Mouse (Mus musculus) kidney, adult 8-10 months (tissue): ENCODE data around the gene Pik3c2g.
"Not testable (repeated sequence)": the region's sequence is repeated elsewhere in the genome, so short reads cannot be mapped to it uniquely, and the experiment has no call there.

ENCODE experiments used
- DNase-seq, 2 experiments: peaks; one replicate each; pipeline ENCODE4 v3.0.0; 2022

Pik3c2g gene

DNA sequence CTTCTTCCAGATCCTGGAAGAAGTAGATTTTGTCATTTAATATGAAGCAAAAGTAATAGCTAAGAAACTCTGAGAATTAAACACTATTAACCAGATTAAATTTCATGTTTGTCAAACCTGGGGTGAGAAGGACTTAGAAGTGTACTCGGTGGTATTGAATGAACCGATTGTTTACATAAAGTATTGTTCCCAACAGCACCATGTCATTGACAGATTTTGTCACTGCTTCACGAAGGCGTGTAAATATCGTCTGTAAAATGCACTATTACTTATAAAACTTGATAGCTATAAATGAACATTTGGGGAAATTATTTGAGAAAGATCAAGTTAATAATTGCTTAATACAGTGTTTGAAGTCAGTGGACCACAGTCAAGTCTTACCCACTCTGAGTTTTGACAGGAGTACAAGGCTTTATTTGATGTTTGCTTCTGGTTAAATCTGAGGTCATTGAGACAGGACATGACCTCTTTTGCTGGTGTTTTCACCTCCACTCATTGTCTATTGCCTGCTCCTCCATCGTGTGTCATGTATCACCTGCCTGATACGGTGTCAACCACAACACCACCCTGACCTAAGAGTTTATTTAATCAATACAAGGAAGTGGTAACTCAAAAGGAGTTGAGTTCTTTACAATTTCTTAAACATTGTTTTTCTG is 260.0 kb downstream of the Pik3c2g start:
- no peak for DNase-seq

DNA sequence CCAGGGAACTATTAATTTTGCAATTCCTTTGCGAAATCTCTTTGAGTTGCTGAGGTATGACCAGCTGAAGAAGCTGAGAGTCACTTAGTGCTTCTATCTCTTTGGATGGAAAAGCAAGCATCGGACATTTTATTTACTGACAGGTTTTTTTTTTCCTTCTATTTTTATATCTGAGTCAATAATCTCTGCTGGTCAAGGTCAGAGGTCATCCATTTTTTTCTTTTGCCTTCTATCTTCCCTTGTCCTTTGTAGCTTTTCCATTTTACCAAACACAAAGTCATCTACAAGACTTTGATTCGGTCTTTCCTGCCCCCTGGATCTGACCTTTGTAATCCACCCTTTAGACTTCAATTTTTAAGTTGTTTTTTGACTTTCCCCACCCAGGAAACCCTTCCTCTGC is 262.9 kb downstream of the Pik3c2g start:
- DNase-seq = no peak

DNA sequence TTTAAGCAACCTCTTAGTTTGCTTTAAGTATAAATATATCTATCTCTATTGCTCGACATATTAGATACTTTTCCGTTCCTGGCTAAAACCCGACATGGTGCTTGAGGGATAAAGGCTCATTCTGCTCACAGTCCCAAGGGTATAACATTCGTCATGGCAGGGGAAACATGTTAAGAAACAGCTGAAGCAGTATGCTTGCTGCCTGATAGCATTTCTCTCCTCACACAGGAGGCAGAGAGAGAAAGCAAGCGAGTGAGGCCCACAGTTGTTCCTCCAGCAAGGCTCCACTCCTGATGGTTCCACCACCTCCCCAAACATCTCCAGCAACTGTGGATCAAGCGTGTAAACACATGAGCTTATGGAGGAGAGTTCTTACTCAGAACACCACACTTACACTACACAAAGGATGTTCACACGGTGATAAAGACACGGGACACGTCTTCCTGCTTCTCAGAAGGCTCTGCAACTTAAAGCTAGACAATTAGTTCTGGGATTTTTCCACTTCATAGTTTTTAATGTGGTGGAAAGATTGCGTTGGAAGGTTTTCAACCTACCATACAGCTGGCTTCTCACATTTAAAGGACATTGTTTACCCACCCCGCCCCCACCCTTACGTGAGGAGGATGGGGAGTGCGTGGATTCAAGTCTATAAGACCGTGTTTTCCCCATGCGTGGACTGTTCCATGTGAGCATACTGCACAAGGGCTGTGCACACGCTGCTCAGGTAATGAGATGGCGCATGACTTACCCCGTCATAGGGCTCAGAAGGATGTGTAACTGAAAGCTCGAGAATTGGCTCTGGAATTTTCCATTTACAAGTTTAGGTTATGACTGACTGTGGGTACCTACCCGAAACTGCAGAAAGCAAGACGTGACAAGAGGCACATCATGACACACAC is 264.9 kb downstream of the Pik3c2g start:
- no peak for DNase-seq

DNA sequence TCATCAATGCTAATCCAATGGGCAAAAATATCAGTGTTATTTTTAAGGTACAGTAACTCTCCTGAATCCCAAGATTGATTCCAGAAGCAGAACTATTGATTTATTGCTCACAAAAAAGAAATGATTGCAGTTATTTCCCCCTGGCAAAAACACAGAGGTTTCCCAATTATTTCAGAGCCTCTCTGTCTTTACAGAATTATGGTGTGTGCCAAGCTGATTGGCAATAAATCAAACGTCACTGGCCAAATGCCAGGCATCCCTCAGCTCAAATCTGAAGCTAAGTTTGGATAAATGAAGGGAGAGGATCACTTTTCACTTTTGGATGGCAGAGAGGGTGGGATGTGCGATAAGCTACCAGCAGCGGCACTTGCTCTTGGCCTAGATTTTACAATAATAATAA is 265.8 kb downstream of the Pik3c2g start:
- DNase-seq = no peak

DNA sequence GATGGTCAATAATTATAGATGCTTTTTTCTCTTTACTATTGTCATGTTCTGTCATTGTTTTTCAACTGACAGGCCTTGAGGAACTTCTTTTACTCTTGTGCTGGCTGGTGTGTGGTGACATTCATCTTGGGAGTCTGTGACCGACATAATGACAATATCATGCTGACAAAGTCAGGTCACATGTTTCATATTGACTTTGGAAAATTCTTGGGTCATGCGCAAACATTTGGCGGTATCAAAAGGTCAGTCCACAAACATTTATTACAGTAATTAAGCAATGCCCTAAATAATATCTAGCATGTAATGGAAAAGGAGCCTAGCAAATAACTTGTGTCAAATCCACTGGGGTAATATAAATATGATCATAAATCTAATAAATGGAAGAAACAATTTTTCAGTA is 273.1 kb downstream of the Pik3c2g start:
- DNase-seq = peak in 1 of 2 experiments; percentile 5

DNA sequence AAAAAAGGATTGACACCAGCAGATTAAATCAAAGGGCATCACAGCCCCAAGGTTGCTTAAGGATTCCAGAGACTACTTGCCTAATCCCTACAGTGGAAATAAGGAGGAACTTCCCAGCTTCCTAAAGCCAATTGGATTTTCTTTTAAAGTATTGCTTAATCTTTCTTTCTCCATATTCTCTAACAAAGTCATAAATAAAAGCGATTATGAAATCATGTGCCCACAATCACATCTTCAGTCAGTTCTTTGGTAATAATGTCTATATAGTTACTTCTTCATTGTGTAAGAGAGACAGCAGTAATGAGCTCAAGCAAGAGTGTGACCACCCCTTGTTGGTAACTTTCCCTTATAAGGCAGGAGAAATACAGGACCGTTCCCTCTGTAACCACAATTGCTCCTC is 274.5 kb downstream of the Pik3c2g start:
- DNase-seq = no peak

DNA sequence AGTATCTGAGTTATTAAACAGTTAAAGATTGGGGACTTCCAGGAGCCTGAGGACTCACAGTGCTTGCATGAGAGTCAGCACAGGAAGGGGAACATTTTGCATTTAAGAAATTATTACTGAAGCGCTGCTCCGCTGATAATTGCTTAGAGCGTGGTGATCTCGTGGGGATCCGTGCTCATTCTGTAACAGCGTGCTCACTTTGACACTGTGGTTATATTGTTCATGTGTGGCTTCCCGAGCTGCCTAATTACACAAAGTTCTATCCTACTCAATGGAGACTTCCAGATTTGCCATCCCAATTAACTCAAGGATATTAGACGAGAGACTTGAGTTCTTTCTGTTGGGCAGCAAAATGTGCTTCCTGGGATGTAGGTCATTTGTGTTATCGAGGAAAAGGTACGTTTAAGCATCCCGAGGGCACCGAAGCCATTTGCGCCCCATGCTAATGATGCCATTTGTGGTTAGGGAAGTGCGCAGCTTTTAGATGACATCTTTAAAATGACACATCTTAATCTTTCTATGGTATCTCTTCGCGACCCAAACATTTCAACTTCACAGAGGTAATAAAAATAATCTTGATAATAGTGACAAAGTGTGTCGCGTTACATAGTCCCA is 278.1 kb downstream of the Pik3c2g start:
- no peak for DNase-seq

DNA sequence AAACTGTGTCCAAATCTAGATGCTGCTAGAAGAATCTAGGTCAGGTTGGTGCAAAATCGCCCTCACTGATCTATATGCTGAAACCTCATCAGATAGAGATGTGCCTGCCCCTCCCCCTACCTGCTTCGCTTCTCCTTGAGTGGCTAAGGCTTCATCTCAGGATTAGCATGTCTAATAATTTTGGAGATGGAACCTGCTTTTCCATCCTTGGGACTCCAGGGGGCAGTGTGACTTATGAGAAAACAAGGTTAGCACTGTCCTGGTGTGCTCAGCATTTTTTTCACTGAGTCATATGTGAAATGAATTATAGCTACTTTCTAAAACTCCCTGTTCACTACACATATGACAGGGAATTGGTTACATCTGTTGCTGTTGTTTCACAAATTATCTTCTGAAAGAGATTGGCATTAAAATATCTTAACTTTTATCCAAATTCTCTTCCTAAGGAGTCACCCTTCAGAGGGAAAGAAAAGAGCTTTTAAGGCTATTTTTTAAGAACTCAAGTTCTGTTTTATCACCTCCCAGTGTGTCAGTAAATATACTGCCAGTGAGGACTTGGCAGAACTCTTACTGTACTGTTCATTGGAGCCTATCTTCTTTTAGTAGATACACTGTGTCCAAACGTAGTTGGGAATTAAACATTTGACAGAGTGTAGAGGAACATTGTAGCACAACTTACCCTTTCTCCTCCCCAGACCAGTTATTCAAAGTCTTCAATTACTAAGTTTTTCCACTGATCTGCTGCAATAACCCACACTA is 287.6 kb downstream of the Pik3c2g start:
- peak; percentile 21 to 56 for DNase-seq

DNA sequence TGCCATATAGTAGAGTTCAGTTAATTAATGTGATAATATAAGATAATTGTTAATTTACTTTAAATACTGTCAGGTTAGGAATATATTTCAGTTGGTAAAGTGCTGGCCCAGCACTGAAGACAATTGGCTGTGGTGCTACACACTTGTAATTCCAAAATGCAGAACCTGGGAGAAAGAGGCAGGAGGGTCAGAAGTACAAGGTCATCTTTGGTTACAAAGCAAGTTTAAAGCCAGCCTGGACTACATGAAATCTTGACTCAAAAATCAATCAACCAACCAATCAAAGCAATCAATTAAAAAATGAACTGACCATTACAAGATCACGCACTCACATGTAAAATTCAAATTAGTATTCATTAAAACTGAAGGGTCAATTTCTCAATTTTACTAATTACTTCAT is 289.7 kb downstream of the Pik3c2g start:
- DNase-seq = no peak

DNA sequence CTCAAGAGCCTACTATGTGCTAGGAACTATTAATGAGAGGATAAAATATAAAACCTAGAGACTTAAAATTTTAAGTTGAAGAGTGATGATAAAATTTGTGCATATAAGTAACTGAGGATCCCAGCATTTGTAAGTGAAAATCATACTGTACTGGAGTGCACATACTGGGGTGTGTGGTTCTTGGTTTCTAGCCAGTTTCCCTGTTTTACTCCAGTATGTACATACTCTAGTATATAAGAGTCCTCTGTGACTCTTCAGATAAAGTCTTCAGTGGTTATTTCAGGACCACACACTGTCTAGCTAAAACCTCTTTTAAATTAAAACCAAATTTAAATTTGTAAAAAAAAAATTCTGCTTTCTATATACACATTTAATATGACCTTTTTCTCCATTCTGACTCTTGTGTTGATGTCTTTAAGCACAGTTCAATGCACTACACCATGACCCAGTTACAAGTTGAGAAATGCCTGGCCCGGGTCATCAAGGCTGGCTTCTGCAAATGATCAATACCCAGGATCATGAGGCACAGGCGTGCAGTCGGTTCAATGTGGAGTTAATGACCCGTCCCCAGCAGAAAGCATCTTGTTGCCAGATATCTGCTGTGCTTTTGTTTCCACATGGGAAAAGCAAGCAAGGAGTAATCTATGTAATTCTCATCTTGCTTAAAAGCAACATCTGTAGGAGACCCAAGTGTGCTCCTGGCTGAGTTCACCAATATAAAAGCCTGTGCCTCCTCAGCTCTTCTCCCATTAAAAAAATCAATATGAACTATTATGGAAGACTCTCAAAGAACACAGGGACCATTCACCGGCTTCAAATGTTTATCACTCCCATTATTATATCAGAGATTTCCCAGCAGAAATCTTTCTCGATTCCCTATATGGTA is 290.7 kb downstream of the Pik3c2g start:
- DNase-seq = no peak

DNA sequence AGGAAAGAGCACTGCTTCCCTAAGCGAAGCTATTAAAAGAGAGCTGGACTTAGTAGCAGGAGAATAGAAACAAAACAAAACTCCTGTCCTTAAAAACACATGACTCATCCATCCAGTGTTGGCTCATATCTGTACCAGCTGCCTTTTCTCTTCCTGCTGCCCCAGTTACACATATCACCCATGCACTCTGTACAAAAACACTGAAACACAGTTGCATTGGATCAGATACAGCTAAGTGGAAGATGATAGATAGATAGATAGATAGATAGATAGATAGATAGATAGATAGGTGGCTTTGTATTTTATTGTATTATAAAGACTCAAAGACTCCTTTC is 291.3 kb downstream of the Pik3c2g start:
- no peak for DNase-seq

DNA sequence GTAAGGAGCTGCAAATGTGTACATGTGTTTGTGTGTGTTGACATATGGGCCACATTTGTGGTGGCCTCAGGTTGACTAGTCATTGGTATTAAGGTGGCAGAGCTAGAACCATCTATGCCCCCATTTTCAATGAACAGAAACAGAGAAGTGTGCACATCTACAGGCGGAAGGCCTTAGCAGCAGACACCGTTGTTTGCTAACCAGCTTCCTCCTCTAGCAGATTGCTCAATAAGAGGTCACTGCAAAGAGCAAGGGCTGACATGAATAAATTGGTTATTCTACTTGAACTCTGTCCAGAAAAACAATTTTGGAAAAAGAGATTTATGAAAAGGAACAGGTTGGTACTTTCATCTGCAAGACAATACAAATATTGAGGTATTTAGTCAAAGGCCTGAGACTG is 295.1 kb downstream of the Pik3c2g start:
- no peak for DNase-seq

DNA sequence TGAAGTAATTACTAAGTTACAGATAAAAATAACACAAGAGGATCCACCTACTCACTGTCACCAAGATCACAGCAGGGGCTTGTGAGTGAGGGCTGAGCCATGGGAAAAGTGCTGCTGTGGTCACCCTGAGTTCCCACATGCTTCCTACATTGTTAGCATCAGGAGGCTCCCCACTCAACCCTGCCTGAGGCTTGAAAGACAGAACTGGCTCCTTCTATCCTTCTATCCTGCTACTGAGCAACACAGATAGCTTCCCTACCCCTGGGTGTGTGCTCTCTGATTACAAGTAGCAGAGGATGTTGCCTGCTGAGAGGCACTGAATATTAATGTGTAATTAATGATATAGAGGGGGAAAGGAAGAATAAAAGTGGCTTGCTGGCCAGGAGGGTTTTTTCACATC is 300.2 kb downstream of the Pik3c2g start:
- DNase-seq = no peak

DNA sequence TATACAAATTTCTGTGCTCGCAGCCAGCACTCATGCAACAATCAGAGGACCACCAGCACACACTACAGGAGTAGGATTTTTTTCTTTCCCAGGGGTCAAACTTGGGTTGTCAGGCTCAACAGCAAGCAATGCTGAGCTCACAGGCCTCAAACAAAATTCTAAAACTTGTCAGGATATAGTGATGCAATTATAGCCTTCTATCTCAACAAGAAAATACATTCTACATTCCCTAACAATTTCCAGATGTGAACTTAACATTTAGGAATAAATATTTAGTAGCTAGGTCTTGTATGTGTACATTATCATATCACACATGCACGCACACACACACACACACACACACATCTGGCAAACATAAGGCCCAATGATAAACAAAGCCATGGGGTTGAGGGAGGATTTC is 308.6 kb downstream of the Pik3c2g start:
- no peak for DNase-seq

DNA sequence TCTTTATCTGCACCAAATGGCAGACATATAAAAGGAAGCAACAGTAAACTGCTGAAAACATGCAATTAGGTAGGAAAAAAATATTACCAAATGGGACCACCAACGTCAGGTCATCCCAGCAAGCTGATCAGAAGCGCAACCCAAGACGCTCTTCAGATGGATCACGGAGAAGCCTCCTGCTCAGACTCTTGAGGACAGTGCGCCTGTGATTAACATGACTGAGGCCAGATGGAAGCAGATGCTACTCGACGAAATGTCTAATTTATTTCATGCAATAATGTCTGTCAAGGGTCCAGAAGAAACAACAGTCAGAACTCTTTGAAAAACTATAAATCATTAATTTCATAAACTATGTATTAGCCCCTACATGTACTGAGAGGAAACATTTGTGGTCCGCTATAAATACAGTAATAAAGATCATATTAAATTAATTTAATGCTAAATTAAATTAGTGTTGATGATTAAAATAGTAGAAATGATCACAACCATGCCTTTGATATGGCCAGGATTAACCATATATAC is 312.7 kb downstream of the Pik3c2g start:
- no peak for DNase-seq

DNA sequence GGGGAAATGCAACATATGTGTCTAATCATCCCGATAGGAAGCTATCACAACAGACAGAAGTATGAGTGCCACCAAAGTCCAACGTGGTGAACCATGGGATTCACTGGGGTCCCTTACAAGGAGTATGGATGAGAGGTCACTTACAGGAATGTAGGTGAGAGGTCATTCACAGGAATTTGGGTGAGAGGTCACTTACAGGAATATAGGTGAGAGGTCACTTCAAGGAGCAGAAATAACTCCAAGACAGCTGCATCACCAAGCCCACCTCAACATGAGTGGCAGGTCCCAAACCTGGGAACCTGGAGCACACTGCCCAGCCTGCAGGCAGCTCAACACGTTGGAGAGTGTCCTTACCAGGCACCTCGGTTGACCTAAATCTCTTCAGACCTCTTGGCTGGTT is 314.8 kb downstream of the Pik3c2g start:
- peak; percentile 13 to 18 for DNase-seq

DNA sequence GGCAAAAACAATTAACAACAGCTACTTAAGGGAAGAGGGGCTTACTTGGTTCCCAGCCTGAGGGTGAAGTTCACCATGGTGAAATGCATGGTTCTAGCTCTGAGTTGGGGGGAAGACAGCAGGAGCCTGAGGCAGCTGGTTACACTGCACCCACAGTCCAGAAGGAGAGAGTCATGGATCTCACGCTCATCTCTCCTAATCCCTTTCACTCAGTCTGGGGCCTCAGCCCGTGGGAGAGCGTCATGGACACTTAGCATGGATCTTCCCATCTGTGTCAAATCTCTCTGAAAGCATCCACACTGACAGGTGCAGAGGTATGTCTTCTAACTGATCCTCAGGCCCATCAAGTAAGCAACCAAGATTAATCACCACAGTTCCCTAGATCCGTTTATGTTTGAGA is 320.1 kb downstream of the Pik3c2g start:
- DNase-seq = no peak

DNA sequence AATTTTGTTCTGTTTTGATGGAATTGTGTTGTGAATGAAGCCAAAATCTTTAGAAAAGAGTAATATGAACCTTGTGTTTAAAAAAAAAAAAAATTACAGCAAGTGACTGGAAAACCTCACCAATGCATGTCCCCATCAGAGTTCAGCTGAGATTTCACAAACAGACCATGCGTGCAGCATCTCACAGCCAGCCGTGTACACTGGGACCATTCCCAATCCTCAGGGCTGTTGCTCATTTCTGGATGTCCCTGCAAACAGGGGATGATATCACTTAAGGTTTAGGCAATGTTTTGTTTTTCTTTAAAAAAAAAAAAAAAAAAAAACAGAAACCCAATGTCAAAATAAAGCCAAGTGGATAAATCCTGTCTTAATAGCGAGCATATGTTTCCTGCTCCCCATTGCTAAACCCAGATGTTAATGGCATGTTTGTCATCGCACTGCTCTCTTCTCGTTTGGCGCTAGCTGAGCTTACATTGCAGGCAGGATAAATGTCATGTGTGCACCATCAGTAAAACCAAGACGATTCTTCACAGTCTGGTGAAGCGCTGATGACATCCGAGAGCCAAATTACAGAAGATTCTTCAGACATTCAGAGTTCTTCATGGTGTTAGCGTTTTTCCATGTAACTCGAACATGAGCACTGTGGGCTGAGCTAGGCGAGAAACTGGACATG is 322.1 kb downstream of the Pik3c2g start:
- no peak for DNase-seq

DNA sequence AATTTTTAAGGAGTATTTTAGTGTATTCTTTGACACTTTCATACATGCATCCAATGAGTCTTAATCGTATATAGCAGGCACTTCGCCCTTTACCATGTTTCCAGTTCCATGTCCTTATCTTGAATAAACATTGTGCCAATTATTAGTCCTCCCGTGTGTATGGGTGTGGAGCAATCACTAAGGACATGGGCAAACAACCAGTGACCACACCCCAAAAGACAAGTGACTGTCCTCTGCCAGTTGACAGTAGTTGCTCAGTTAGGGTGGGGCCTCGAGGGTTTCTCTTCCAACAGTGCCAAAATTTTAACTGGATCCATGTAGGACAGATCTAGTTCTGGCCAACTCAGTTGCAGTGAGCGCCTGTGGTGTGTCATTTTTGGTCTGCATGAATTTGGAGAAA is 341.7 kb downstream of the Pik3c2g start:
- no peak for DNase-seq

DNA sequence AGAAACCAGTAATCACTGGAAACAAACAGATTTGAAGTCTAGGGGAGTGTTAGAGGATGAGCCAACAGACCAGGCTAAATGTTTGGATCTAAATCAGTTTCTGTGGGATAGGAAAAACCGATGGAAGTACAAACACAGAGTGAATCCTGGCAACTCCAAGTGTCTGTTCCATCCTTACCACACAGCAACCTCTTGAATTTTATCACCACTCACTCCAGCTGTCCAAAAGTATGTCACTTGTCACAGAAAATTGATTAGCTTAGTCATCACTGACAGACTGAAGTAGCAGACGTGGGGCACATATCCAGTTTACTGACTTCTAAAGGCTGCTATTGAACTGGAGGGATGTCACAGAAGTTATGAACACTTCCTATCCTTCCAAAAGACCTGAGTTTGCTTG is 347.8 kb downstream of the Pik3c2g start:
- no peak for DNase-seq

DNA sequence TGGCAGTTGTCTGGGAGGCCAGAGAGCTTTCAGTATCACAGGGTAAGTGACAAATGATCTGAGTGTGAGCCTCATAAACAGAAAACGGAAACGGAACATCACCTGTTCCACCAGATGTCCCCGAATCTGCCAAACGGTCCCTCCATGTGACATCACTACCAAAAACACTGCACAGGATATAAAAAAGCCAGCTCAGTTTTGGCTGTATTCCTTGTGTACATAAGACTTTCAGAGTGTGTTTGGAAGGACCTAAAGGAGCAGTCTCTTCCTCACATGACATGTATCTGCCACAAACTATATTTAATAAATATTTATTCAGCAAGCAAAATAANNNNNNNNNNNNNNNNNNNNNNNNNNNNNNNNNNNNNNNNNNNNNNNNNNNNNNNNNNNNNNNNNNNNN is 350.6 kb downstream of the Pik3c2g start:
- DNase-seq = not testable (repeated sequence)
